Mouse (Mus musculus) limb, embryonic 15.5 days (tissue): Measurements from ENCODE around the gene Myf5. TPM values are rescaled to one million over a fixed set of nuclear protein-coding genes. Genes with fewer than 3 reads are reported as not detected.

Experiments used
- microRNA-seq: library from miRNA; unstranded; fragments of <30 nt; microRNA quantifications from one replicate; pipeline ENCODE4, GENCODE M21; 2016
- polyA plus RNA-seq: library from polyadenylated mRNA; unstranded; fragments of >200 nt; fragmentation: Nextera tagmentation; extraction: Ambion mirVana; gene quantifications from 2 replicates; pipeline ENCODE4 v1.2.1, GENCODE M21; 2015

Gene Myf5
- polyA plus RNA-seq, 1 experiment from 2014 or later = 12.5 TPM

Small RNA genes within 50 kb of the gene (microRNA-seq; reads per million reads assigned to microRNA genes)
- gene Gm44403 = not detected

Other genes starting within 250 kb of the Myf5 start
- gene Lin7a, start 214.4 kb downstream of the Myf5 start, polyA plus RNA-seq = 4.4 and 4.5 TPM in 2 replicates
- gene Myf6, start 8.6 kb upstream of the Myf5 start, polyA plus RNA-seq = 5.9 and 28.8 TPM in 2 replicates
- 0.18 and 0.25 TPM in 2 replicates for gene Ptprq, start 233.9 kb upstream of the Myf5 start, polyA plus RNA-seq